Mouse (Mus musculus) splenic B cell, adult 2 months (primary cell): ENCODE measurements around the gene Stra6.

ENCODE experiments used
- DNase-seq: peaks from one replicate; pipeline ENCODE4 v3.0.0-alpha.2; 2011; ENCODE audit warnings: low read depth, low spot score
- H3K27me3 ChIP-seq: 2 replicates; pipeline ENCODE4 v1.6.1; 2012; ENCODE audit warnings: mild to moderate bottlenecking, low read length, moderate library complexity, mixed read lengths; ENCODE audit not compliant: control insufficient read depth, poor library complexity, insufficient read depth, severe bottlenecking
- H3K36me3 ChIP-seq: 2 replicates; pipeline ENCODE4 v1.6.1; 2012; ENCODE audit warnings: mild to moderate bottlenecking, low read length, moderate library complexity, mixed read lengths; ENCODE audit not compliant: control insufficient read depth, poor library complexity, insufficient read depth, severe bottlenecking

Gene Stra6

GRCm38 (mm10) chr9:58040977-58041376, 22.6 kb upstream of the Stra6 start:
- Histone ChIP-seq H3K36me3 (no peaks in the 10 kb centered on the region), H3K27me3 (no peaks in the 10 kb centered on the region)
- no peak for DNase-seq

DNA sequence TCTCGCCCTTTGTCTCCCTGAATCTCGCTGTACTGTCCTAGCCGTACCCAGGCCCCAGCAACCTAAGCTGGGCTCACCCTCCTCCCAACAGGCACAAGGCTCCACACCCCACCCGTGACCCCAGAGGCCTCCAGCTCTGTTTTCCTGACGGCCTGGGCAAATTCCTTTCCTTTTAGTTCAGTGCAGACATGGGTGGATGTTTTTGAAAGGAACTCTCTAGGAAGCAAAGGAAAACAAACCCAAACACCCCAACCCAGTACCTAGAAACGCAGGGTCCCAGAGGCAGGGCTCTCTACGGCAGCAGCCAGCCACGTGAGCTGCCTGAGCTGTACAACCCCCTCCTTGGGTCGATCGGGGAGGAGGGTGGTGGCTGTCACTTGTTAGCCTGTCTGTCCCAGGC, 21.2 kb upstream of the Stra6 start:
- Histone ChIP-seq H3K36me3 (no peaks in the 10 kb centered on the region), H3K27me3 (no peaks in the 10 kb centered on the region)
- DNase-seq, result no peak

- no peaks in the 10 kb centered on the region for H3K27me3 ChIP-seq
- no peak for DNase-seq
- no peaks in the 10 kb centered on the region for H3K36me3 ChIP-seq
Observed at GRCm38 (mm10) chr9:58043496-58044017, 20.0 kb upstream of the Stra6 start.

DNA sequence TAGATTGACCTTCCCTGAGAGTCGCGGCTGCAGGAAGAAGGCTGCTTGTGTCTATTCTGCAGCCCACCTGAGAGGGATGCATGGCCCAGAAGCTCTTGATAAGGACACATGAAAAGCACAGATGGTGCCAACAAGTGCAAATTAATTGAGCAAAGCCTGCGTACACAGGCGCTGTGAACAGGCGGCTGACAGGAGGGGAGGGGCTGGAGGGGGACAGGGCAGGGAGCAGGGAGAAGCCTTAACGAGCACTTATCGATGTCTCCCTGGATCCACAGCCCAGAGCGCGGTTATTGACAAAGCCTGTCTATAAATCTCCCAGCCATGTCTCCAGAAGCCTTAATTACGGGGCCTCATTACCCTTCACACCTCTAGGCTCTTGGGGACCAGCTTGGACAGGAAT, 18.8 kb upstream of the Stra6 start:
- Histone ChIP-seq H3K27me3 (no peaks in the 10 kb centered on the region), H3K36me3 (no peaks in the 10 kb centered on the region)

GRCm38 (mm10) chr9:58045646-58046045, 17.9 kb upstream of the Stra6 start:
- Histone ChIP-seq H3K36me3 (no peaks in the 10 kb centered on the region), H3K27me3 (no peaks in the 10 kb centered on the region)
- DNase-seq, result no peak

More for the DNA sequence above, 18.8 kb upstream of the Stra6 start:
- DNase-seq, result no peak

DNA sequence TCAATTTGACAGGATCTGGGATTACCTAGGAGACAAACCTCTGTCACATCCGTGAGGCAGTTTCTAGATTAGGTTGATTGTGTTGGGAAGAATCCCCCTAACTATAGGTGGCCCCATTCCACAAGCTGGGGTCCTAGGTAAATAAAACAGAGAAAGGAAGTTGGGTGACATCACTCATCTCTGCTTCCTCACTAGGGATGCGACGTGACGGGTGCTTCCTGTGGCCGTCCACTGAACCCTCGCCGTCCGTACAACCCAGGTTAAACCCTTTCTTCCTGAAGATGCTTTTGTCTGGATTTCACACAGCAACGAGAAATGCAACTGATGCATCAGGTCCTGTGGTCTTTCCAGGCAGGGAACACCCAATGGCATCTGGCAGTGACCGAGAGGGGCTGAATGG, 16.5 kb upstream of the Stra6 start:
- no peaks in the 10 kb centered on the region for H3K27me3 ChIP-seq
- H3K36me3 ChIP-seq, result no peaks in the 10 kb centered on the region
- no peak for DNase-seq

DNA sequence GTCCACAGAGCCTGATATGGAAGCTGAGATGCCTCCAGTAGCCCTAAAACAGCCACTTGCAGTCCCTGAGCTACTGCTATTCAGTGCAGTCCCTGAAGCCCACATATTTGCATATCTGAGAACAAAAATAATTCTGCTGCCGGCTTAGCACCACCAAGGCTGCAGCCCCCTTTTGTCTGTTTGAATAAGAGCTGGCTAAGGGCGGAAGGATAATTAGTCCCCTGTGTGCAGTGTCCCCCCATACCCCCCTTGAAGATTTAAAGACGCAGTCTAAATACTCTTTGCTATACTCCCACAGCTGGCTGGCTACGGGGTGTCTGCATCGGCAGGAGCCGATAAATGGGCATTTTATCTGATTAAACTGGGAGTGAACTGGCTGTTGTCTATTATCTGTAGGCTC, 15.0 kb upstream of the Stra6 start:
- peak; percentile 10 for DNase-seq
- Histone ChIP-seq H3K36me3 (no peaks in the 10 kb centered on the region), H3K27me3 (no peaks in the 10 kb centered on the region)

DNA sequence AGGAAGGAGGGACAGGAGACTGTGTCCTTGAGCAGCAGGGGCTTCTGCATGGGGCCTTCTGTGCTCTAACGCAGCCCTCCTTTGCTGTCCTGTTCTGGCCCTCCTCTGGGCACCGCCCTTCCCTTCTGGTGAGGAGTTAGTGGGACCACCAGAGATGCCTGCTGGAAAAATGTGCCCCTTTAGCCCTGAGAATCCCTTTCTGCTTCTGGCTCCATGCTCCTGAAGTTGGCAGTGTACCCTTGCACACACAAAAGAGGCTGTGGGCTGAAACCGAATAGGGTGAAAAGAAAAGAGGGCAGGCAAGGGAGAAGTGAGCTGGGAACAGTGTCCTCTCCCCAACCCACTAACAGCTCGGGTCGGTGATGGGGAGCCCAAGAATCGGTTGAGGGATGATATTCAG, 14.4 kb upstream of the Stra6 start:
- Histone ChIP-seq H3K36me3 (no peaks in the 10 kb centered on the region), H3K27me3 (no peaks in the 10 kb centered on the region)
- DNase-seq, result no peak

DNA sequence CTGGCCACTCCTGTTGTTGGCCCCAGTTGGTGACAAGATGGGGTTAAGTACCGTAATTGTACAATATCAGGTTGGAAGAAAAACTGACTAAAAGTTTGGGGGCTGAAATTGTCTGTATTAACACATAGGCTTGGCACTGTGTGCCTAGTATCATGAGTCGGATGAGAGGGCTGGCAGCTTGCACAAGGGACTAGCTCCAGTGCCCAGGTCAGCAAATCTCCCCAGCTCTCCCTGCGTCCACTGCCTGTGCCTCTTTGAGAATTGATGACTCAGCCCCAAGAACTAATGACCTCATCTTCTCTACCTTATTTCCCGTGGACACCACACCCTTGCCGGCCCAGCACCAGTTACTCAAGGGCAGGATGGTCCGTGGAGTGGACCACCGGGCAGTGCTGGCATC, 13.7 kb upstream of the Stra6 start:
- no peaks in the 10 kb centered on the region for H3K27me3 ChIP-seq
- DNase-seq, result no peak
- H3K36me3 ChIP-seq, result no peaks in the 10 kb centered on the region

GRCm38 (mm10) chr9:58051937-58052336, 11.7 kb upstream of the Stra6 start:
- DNase-seq, result no peak
- no peaks in the 10 kb centered on the region for H3K36me3 ChIP-seq
- no peaks in the 10 kb centered on the region for H3K27me3 ChIP-seq

DNA sequence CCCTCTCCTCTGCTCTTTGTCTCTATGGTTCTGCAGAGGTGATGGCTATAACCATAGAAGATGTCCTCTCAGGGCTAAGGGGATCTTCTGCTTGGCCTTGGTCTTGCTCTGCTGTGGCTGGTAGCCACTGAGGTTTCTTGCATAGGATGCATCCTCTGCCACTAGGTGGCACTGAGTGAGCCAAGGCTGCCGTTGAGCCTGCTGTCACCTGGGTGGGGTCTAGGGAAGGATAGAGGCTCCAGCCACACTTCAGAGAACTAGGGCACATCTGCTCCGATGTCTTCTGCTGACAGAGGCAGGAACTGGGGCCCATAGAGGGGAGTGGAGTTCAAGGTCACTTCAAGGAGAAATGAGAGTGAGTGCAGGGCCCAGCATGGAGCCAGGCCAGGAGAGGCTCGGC, 10.5 kb upstream of the Stra6 start:
- Histone ChIP-seq H3K27me3 (no peaks in the 10 kb centered on the region), H3K36me3 (no peaks in the 10 kb centered on the region)
- peak; percentile 62 for DNase-seq

GRCm38 (mm10) chr9:58053544-58053943, 10.0 kb upstream of the Stra6 start:
- no peaks in the 10 kb centered on the region for H3K36me3 ChIP-seq
- no peaks in the 10 kb centered on the region for H3K27me3 ChIP-seq
- DNase-seq, result no peak

DNA sequence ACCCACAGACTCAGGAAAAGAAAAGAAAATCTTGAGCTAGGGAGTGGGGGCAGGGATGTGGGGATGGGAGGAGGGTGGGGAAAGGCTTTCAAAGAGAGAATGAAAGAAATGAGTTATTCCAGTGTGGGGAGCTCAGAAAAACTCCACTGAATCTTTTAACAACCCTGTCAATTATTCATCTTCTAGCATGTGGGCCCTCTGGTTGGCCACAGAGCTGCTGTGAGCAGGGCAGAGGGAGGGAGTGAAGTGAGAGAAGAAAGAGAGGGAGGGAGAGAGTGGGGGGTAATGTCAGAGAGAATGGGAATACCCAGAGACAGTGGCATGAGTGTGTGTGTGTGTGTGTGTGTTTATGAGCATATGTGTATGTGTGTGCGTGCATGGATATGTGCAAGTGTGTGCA, 9.6 kb upstream of the Stra6 start:
- H3K27me3 ChIP-seq, result no peaks in the 10 kb centered on the region
- H3K36me3 ChIP-seq, result no peaks in the 10 kb centered on the region
- DNase-seq, result no peak

DNA sequence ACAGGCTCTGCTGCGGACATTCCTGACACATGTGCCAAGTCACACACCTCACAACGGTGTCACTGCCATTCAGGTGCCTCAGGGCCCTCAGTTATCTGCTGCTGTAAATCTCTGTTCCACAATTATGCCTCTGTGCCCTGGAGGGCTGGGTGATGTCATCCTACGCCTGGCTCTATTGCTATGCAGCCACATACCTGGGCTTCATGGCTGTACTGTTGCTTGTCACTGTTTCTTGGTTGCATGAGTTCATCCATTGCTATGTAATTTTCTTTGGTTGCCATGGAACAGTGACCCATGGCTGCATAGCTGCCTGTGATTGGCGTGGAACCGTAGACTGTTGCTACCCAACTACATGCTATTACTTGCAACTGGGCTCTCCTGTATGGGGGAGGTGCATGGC, 7.9 kb upstream of the Stra6 start:
- no peaks in the 10 kb centered on the region for H3K27me3 ChIP-seq
- no peak for DNase-seq
- H3K36me3 ChIP-seq, result no peaks in the 10 kb centered on the region

- Histone ChIP-seq H3K36me3 (no peaks in the 10 kb centered on the region), H3K27me3 (no peaks in the 10 kb centered on the region)
- DNase-seq, result no peak
Observed at GRCm38 (mm10) chr9:58059920-58060319, 3.7 kb upstream of the Stra6 start.
